Mouse (Mus musculus) heart, adult 2 months (tissue): Measurements from ENCODE around the gene Hamp2.

ENCODE experiments used
- CTCF ChIP-seq: fragments of 200-600 bp; IDR thresholded peaks from 2 replicates; pipeline ENCODE4 v1.8.1; 2022; ENCODE audit warnings: antibody characterized with exemption, mild to moderate bottlenecking, moderate library complexity
- EP300 ChIP-seq: fragments of 200-500 bp; IDR thresholded peaks from 2 replicates; pipeline ENCODE4 v1.6.1; 2011; ENCODE audit warnings: low read depth, low read length, control low read depth; ENCODE audit not compliant: insufficient read depth
- POLR2A ChIP-seq: fragments of 200-500 bp; IDR thresholded peaks from 2 replicates; pipeline ENCODE4 v1.6.1; 2011; ENCODE audit warnings: mild to moderate bottlenecking, low read depth, low read length, control low read depth; ENCODE audit not compliant: insufficient read depth

GRCm38 (mm10) chr7:30884047-30884446 is 40.4 kb downstream of the Hamp2 start:
- TF ChIP-seq CTCF = no peak
- no peak for TF ChIP-seq EP300
- no peak for TF ChIP-seq POLR2A
